In genomic region chr1:138683711-138684110, GRCm38 (mm10) we compare ENCODE assay signal across 30 mouse cellular contexts.
DNase-seq lines count a peak whose midpoint lies in the region; ATAC-seq lines count a peak whose summit lies in the region.
"Had no signal": no experiment of that assay in that cellular context is flagged by ENCODE, and none has a peak within 500 bp of the region (broad histone marks: within the 10 kb centered on the region; RNA-seq: fewer than 3 reads in every experiment).

No protein-coding gene starts in this region.

- 79% methylated on average over 10 of the region's 10 CpGs for WGBS in intestine, embryonic 15.5 days

- H3K36me3 ChIP-seq in intestine, embryonic 15.5 days, result no peaks in the 10 kb centered on the region
- H3K36me3 ChIP-seq: embryonic facial prominence, embryonic 12.5 days; heart, embryonic 13.5 days; hindbrain, embryonic 10.5 days; hindbrain, embryonic 15.5 days; liver, embryonic 15.5 days; midbrain, embryonic 12.5 days; neural tube, embryonic 15.5 days; stomach, embryonic 15.5 days had no signal

- H3K4me2 ChIP-seq in intestine, embryonic 15.5 days (replicated peaks), result no peak overlapping the region
- H3K4me2 ChIP-seq: embryonic facial prominence, embryonic 12.5 days; heart, embryonic 13.5 days; hindbrain, embryonic 15.5 days; liver, embryonic 15.5 days; lung, embryonic 14.5 days; midbrain, embryonic 12.5 days; neural tube, embryonic 15.5 days; stomach, embryonic 15.5 days had no signal

- H3K27ac ChIP-seq in intestine, embryonic 15.5 days, result no peak overlapping the region
- H3K27ac ChIP-seq: embryonic facial prominence, embryonic 12.5 days; heart, embryonic 13.5 days; hindbrain, embryonic 10.5 days; hindbrain, embryonic 15.5 days; liver, embryonic 15.5 days; midbrain, embryonic 12.5 days; neural tube, embryonic 15.5 days; stomach, embryonic 15.5 days had no signal

- DNase-seq in CD8-positive naive resting alpha-beta T cell, adult 2 months (ENCODE audit: low read depth in 2 of 2, low spot score in 2 of 2), result peak; percentile 1 to 2
- DNase-seq in induced T-regulatory cell, adult 2 months (ENCODE audit: low read depth), result peak; percentile 46
- DNase-seq in thymus, postnatal 0 days (ENCODE audit: low spot score), result peak; percentile 39
- no peak for DNase-seq in ovary, postnatal 14 days (ENCODE audit: low spot score)
- no peak for DNase-seq in neural tube, embryonic 10.5 days (ENCODE audit: extremely low spot score, low spot score)
- DNase-seq in layer of hippocampus, postnatal 25 days (ENCODE audit: extremely low spot score in 1 of 2, low spot score in 1 of 2), result no peak
- DNase-seq: adrenal gland, postnatal 10 days; B cell, adult 2 months; cerebellum, adult 11-12 months; cerebellum, adult 9-11 months; embryo, embryonic 11 days; heart, postnatal 10 days; kidney, adult 8-10 months; kidney, postnatal 14 days; layer of hippocampus, adult 9-11 months; liver; lung, embryonic 14.5 days; lung, postnatal 14 days; right cerebral cortex, postnatal 25 days had no signal

- no peak overlapping the region for H3K9ac ChIP-seq in intestine, embryonic 15.5 days
- H3K9ac ChIP-seq: embryonic facial prominence, embryonic 12.5 days; heart, embryonic 13.5 days; hindbrain, embryonic 15.5 days; liver, embryonic 15.5 days; lung, embryonic 14.5 days; midbrain, embryonic 12.5 days; neural tube, embryonic 15.5 days; stomach, embryonic 15.5 days had no signal

- H3K4me1 ChIP-seq in intestine, embryonic 15.5 days (replicated peaks), result no peaks in the 10 kb centered on the region
- H3K4me1 ChIP-seq: embryonic facial prominence, embryonic 12.5 days; heart, embryonic 13.5 days; hindbrain, embryonic 10.5 days; hindbrain, embryonic 15.5 days; liver, embryonic 15.5 days; midbrain, embryonic 12.5 days; neural tube, embryonic 15.5 days; stomach, embryonic 15.5 days had no signal

- H3K27me3 ChIP-seq in intestine, embryonic 15.5 days (replicated peaks), result no peaks in the 10 kb centered on the region
- H3K27me3 ChIP-seq: embryonic facial prominence, embryonic 12.5 days; heart, embryonic 13.5 days; hindbrain, embryonic 15.5 days; liver, embryonic 15.5 days; midbrain, embryonic 12.5 days; neural tube, embryonic 15.5 days; stomach, embryonic 15.5 days had no signal

- no peaks in the 10 kb centered on the region for H3K9me3 ChIP-seq in intestine, embryonic 15.5 days
- H3K9me3 ChIP-seq: embryonic facial prominence, embryonic 12.5 days; heart, embryonic 13.5 days; hindbrain, embryonic 10.5 days; hindbrain, embryonic 15.5 days; liver, embryonic 15.5 days; midbrain, embryonic 12.5 days; neural tube, embryonic 15.5 days; stomach, embryonic 15.5 days had no signal

- H3K4me3 ChIP-seq in intestine, embryonic 15.5 days (replicated peaks), result no peak overlapping the region
- H3K4me3 ChIP-seq: embryonic facial prominence, embryonic 12.5 days; heart, embryonic 13.5 days; hindbrain, embryonic 10.5 days; hindbrain, embryonic 15.5 days; liver, embryonic 15.5 days; midbrain, embryonic 12.5 days; neural tube, embryonic 15.5 days; stomach, embryonic 15.5 days had no signal

- ATAC-seq in intestine, embryonic 15.5 days, result no peak
- ATAC-seq: forebrain, embryonic 14.5 days; intestine, embryonic 16.5 days had no signal

Comparison
In these comparisons a context has a peak if more than half of its experiments do, and no peak if none do; other contexts are left out.
1. DNase-seq: peak in CD8-positive naive resting alpha-beta T cell, adult 2 months (2 of 2), induced T-regulatory cell, adult 2 months (single experiment) and thymus, postnatal 0 days (single experiment); none in ovary, postnatal 14 days (single experiment), neural tube, embryonic 10.5 days (single experiment) and layer of hippocampus, postnatal 25 days (0 of 2).